Mouse (Mus musculus) Patski (cell line): ENCODE measurements at regions not wholly inside any gene's neighbourhood (a gene's known extent, or its start where the extent isn't known, plus 50 kb on each side); places are given as distances from the start of the nearest gene placed in this dataset.
A peak's percentile ranks its signal among the peaks of the same experiment; 100 is the strongest.
"Not testable (repeated sequence)": the region's sequence is repeated elsewhere in the genome, so short reads cannot be mapped to it uniquely, and the experiment has no call there.

Experiments used
- ATAC-seq: fragments of 100-300 bp; one replicate; pipeline ENCODE4 v1.8.0; 2021
- CTCF ChIA-PET: fragments of 350-600 bp; sonication (Branson Sonifier 250); formaldehyde crosslinking; loops from one replicate; lab custom pipeline; 2022; ENCODE audit warnings: inconsistent platforms; lab: Charles Lee
- POLR2A ChIA-PET: fragments of 350-600 bp; sonication (Branson Sonifier 250); formaldehyde crosslinking; loops from one replicate; lab custom pipeline; 2022; ENCODE audit warnings: antibody characterized with exemption, inconsistent platforms; lab: Charles Lee
- DNase-seq: peaks from one replicate; pipeline ENCODE4 v3.0.0-alpha.2; 2011; ENCODE audit warnings: low read depth, low spot score
- H3K27me3 ChIP-seq: fragments of 371-371 bp; one replicate; pipeline ENCODE4 v1.5.1; 2021
- CTCF ChIP-seq: fragments of 100-300 bp; IDR thresholded peaks from one replicate; pipeline ENCODE4 v1.5.1; 2021
- in situ Hi-C: fragments of 300-500 bp; cut with MboI; formaldehyde crosslinking; loops from 3 replicates; pipeline ENCODE4 v1.11.1; 2018; ENCODE audit warnings: low pct_unique_long_range_greater_than_20kb, mixed read lengths

DNA sequence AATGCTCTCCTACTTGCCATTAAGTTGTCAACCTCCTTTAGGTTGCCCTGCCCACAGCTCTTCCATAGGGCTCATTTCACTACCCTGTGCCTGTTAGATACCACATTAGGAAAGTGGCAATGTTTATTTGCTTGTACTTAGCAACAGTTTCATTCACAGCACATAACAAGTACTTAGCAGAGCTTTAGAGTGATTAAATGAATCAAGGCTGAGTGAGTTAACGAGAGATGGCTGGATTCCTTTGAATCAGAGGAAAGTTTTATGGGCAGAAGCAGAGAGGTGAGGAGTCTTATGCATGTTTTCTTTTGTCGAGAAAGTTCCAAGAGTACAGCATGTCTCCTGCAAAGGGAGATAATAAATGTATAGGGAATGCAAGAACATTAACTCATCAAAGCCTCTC, 60.5 kb downstream of the Ptgs2 start:
- in situ Hi-C loops = no loop called here
- ChIA-PET POLR2A (no interaction called here), CTCF (interaction anchor here (2.2 kb wide), 1 partner anchor 8 kb away, joined by 6 read pairs; no protein-coding TSS in a partner anchor)
- no peaks in the 10 kb centered on the region for H3K27me3 ChIP-seq
- no peak for TF ChIP-seq CTCF
- DNase-seq (peak; percentile 34), ATAC-seq (peak; percentile 92)

DNA sequence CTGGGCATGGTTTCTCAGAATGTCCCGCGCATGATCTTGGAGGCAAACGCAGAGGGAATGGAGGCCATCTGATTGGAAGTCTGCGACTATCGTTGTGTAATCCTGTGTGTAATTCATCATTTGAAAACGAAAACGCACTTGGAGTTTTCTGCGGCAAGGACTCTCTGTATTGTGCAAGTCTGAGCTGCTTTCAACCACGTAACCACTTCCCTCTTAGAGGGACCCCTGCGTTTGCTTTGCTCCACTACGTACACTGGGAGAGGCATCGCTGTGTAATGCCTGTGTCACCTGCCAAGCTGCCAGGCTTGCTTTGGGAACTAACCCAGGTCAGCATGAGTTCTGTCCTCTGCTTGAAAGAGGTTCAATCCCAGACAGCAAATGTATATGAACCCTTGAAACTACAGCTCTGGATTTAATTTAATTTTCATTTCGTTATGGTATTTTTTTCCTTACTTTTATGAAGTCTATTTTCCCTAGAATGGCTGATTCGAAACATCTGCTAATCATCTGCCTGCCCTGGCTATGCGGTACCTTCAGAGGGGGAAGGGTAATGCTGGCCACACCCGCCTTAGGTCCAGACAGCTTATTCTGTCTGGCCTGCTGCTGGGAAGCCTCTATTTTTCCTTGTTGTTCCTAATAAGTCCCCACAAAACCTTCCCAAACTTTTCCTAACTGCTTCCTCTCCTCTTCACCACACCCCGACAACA, 65.2 kb downstream of the Ptgs2 start:
- no peak for DNase-seq

DNA sequence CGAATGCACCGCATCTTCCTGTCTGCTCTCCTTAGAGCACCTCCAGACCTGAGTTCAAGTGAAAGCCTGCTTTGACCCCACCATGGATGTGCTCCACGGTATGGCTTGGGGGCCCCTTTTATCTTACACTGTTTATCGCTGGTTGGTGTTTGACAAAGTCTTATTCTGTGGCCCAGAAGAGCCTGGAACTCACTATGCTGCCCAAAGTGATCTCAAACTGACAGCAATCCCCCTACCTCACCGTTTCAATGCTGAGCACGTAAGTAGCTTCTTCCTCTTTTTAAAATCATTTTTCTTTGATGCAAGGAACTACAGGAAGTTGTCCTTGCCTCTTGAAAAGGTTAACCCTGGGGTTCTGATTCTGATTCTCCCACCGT, 65.8 kb downstream of the Ptgs2 start:
- CTCF ChIA-PET = interaction anchor here (1.0 kb wide), 1 partner anchor 11 kb away, joined by 3 read pairs; no protein-coding TSS in a partner anchor
- POLR2A ChIA-PET = no interaction called here
- no peak for DNase-seq
- H3K27me3 ChIP-seq = no peaks in the 10 kb centered on the region
- no peak for TF ChIP-seq CTCF
- no peak for ATAC-seq
- in situ Hi-C loops = no loop called here

More for the DNA sequence above, 65.2 kb downstream of the Ptgs2 start:
- in situ Hi-C loops = no loop called here
- TF ChIP-seq CTCF = no peak
- ChIA-PET POLR2A (no interaction called here), CTCF (interaction anchor here (1.0 kb wide), 1 partner anchor 12 kb away, joined by 3 read pairs; no protein-coding TSS in a partner anchor)
- H3K27me3 ChIP-seq = no peaks in the 10 kb centered on the region
- ATAC-seq = no peak

DNA sequence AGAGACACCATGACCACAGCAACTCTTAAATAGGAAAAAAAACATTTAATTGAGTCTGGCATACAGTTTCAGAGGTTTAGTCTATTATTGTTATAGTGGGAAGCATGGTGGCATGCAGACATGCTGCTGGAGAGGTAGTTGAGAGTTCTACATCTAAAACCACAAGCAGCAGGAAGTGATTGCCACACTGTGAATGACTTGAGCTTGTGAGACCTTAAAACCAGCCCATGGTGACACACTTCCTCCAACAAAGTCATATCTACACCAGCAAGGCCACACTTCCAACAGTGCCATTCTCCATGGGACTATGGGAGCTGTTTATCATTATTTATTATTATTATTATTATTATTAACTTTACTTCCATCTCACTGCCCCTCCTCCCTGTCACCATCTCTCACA, 67.3 kb downstream of the Ptgs2 start:
- DNase-seq = no peak
- in situ Hi-C loops = no loop called here
- ATAC-seq = no peak
- no peak for TF ChIP-seq CTCF
- ChIA-PET CTCF (no interaction called here), POLR2A (no interaction called here)
- no peaks in the 10 kb centered on the region for H3K27me3 ChIP-seq

DNA sequence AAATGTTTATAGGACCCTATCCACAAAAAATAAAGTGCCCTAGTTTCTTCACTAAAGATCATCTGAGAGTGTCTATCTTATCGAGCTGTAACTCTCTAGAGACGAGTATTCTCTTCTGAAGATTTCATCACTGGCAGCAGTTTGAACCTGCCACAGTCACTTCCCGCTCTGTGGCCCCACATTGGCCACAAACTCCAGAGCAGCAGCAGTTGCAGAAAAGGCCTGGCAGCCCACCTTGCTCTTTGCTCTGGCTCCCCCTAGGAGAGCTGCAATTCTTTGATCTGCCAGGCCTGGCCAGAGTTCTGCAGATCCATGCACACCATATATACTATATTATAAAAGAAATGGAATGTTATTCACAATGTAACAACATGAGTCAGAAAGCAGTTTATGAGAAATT, 74.4 kb downstream of the Ptgs2 start:
- DNase-seq (no peak), ATAC-seq (no peak)
- no peaks in the 10 kb centered on the region for H3K27me3 ChIP-seq
- CTCF ChIA-PET = no interaction called here
- in situ Hi-C loops = no loop called here
- POLR2A ChIA-PET = no interaction called here
- TF ChIP-seq CTCF = no peak

DNA sequence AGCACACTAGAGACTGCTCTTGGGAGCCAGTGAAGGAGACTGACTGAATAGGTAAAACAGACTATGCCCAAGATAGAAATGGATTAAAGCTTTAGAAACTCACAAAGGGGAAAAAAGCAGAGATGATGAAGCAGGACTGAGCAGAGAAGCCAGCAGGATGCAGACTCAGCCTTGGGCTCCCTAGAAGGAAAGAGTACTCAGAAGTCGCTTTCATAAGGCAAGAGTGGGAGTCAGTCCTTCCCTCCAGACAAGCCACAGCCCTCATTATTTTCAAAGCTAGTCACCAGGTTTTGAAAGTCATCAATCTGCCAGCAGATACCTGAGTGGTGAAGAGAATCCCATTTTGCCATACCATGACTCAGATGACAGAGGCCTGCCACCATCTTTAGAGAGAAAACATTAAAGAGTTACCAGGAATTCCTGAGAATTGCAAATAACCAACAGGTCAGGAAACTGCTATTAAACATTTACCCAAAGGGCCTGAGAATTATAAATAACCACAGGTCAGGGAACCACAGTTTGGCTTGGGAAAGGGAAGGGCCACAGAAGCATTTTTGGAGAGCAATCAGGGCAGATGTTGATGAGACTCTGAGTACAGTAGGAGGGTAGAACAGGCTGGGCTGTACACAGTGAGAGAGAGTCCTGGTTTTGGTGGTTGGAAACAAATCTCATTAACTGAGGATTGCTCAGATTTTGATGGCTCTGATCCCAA, 77.4 kb downstream of the Ptgs2 start:
- CTCF ChIA-PET = interaction anchor here (1.2 kb wide), 1 partner anchor 12 kb away, joined by 3 read pairs; no protein-coding TSS in a partner anchor
- POLR2A ChIA-PET = no interaction called here
- TF ChIP-seq CTCF = no peak
- DNase-seq (peak; percentile 39), ATAC-seq (peak; percentile 93)
- no peaks in the 10 kb centered on the region for H3K27me3 ChIP-seq
- in situ Hi-C loops = no loop called here

DNA sequence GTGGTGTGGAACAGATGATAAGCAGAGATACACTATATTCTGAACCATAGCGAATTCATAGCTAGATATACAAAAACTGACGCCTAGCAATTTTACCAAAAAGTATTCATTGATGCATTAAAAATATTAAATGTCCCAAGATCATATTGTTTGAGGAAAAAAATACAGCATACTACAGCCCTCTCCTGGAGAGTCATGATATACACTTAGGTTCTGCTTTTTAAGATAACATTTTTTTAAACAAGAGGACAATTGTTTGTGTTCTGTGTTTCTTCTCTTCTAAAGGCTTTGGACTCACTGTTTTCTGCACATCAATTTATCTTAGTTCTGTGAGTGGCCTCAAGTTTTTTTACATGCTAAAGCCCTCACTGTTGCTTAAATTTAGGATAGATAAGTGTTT, 102.2 kb downstream of the Ptgs2 start:
- DNase-seq (no peak), ATAC-seq (no peak)
- TF ChIP-seq CTCF = no peak
- H3K27me3 ChIP-seq = no peaks in the 10 kb centered on the region
- ChIA-PET CTCF (interaction anchor here (0.7 to 1.1 kb wide), 5 partner anchors 11 to 370 kb away, joined by 3 read pairs; no protein-coding TSS in a partner anchor), POLR2A (no interaction called here)
- in situ Hi-C loops = loop anchor here (10.0 kb wide), 1 partner anchor 53 kb away; no protein-coding TSS in a partner anchor

DNA sequence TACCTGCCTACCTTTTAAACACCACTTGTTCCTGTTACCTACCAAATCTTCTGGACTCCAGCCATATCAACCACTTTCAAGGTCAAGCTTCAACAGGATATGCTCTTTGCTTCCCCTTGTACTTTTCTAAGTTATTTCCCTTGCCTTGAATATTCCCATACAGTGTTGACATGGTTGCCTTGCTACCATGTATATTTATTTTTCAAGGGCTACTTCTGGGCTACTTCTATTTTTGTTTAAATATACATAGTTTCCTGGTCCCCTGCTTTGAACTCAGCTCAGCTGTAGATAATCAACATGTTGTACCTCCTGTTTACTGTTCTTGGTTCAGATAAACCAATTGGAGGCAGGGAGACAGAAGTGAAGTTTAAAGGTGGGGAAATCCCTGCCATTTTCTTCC, 106.8 kb upstream of the Pdc start:
- DNase-seq = no peak
- in situ Hi-C loops = no loop called here
- H3K27me3 ChIP-seq = no peaks in the 10 kb centered on the region
- TF ChIP-seq CTCF = no peak
- ATAC-seq = no peak
- CTCF ChIA-PET = interaction anchor here (1.3 to 1.7 kb wide), 3 partner anchors 11 to 354 kb away, joined by 3 read pairs; no protein-coding TSS in a partner anchor
- POLR2A ChIA-PET = no interaction called here

DNA sequence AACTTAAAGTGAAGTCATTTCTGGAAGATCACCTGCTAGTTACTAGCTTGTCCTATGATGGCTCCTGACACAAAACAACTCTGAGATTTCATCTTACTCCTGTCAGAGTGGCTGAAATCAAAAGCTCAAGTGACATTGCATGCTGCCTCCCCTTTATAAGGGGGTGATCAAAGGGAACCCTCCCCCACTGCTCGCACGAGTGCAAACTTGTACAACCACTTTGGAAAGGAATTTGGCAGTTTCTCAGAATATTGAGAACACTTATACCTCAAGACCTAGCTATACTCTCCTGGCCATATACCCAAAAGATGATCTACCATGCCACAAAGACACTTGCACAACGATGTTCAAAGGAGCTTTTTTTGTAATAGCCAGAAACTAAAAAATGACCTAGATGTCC, 102.5 kb upstream of the Pdc start:
- TF ChIP-seq CTCF = no peak
- ATAC-seq (no peak), DNase-seq (no peak)
- POLR2A ChIA-PET = no interaction called here
- CTCF ChIA-PET = interaction anchor here (0.8 kb wide), 1 partner anchor 15 kb away, joined by 3 read pairs; no protein-coding TSS in a partner anchor
- no peaks in the 10 kb centered on the region for H3K27me3 ChIP-seq
- in situ Hi-C loops = no loop called here

DNA sequence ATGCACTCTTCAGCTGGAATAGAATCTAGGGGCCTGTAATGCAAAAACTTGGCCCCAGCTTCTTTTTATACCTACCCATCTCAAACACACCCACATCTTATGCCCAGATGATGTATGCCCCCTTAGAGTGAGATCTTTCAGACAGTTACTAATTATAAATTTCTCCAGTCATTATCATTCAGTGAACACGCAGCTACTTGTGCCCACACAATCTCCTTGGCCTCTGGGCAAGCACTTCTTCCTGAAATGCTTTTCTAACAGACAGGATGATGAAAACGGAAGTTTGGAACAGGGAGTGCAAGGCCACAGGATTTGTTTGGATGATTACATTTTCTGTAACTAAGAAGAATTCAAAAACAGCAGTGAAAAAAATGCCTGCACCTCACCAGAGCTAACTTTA, 100.4 kb upstream of the Pdc start:
- H3K27me3 ChIP-seq = no peaks in the 10 kb centered on the region
- TF ChIP-seq CTCF = no peak
- ChIA-PET POLR2A (interaction anchor here (0.9 kb wide), 1 partner anchor 11 kb away, joined by 3 read pairs; no protein-coding TSS in a partner anchor), CTCF (interaction anchor here (1.5 kb wide), 1 partner anchor 21 kb away, joined by 3 read pairs; no protein-coding TSS in a partner anchor)
- in situ Hi-C loops = no loop called here
- ATAC-seq (no peak), DNase-seq (no peak)

DNA sequence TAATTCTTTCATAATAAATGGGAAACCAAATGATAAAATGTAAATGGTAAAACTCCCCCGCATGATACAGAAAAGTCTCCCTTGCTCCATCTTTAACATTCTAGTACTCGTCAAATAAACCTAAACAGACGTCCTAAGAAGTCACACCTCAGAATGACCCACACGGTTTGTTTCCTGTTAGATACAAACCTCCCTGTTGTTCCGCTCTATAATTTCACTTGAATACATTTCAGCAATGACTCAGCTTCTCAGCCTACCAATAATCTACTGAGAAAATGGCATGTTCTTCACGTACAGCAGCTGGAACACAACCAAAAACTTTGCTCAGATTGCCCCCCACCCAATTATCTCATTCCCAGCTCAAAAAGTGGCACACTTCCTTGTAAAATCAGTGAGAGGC, 93.7 kb upstream of the Pdc start:
- ChIA-PET POLR2A (no interaction called here), CTCF (interaction anchor here (1.4 kb wide), 1 partner anchor 15 kb away, joined by 3 read pairs; no protein-coding TSS in a partner anchor)
- H3K27me3 ChIP-seq = no peaks in the 10 kb centered on the region
- no peak for DNase-seq
- in situ Hi-C loops = no loop called here
- TF ChIP-seq CTCF = no peak
- no peak for ATAC-seq

DNA sequence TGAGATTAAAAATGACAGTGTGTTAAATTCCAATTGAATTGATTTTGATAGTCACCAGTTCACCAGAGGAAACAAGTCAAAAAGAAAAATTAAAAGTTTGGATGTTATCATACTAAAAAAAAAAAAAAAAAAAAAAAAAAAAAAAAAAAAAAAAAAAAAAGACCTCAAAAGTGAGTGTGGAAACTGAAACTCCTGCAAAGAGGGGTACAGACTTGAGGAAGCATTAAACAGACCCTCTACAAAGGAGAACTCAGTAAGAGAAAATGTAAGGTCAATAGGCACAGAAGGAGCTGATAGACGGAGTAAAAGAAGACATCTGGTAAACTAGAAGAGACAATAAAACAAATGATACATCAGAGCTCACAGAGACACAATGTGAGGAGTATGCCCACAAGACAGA, 79.7 kb upstream of the Pdc start:
- DNase-seq, H3K27me3 ChIP-seq, in situ Hi-C loops, POLR2A ChIA-PET, ATAC-seq: not testable (repeated sequence)
- CTCF ChIA-PET = interaction anchor here (0.9 to 1.7 kb wide), 2 partner anchors 14 to 20 kb away, joined by 3 read pairs; no protein-coding TSS in a partner anchor
